Mouse (Mus musculus): Measurements from ENCODE around the gene Camsap1.

Gene Camsap1

GRCm38 (mm10) chr2:25978997-25979396 is 4.1 kb downstream of the Camsap1 start:
- no peak for DNase-seq (ENCODE audit: low spot score)

GRCm38 (mm10) chr2:25977587-25978239 is 5.4 kb downstream of the Camsap1 start:
- DNase-seq (ENCODE audit: low spot score): no peak

GRCm38 (mm10) chr2:25975141-25975770 is 7.8 kb downstream of the Camsap1 start:
- DNase-seq (ENCODE audit: low spot score): no peak

- DNase-seq (ENCODE audit: low spot score): no peak
Observed at GRCm38 (mm10) chr2:25970426-25970825, 12.7 kb downstream of the Camsap1 start.

GRCm38 (mm10) chr2:25969319-25969718 is 13.8 kb downstream of the Camsap1 start:
- DNase-seq (ENCODE audit: low spot score): no peak

- DNase-seq (ENCODE audit: low spot score): no peak
Observed at GRCm38 (mm10) chr2:25949291-25949690, 33.8 kb downstream of the Camsap1 start.

- no peak for DNase-seq (ENCODE audit: low spot score)
Observed at GRCm38 (mm10) chr2:25947950-25948349, 35.1 kb downstream of the Camsap1 start.

GRCm38 (mm10) chr2:25943822-25944221 is 39.3 kb downstream of the Camsap1 start:
- DNase-seq (ENCODE audit: low spot score): no peak

GRCm38 (mm10) chr2:25940503-25940902 is 42.6 kb downstream of the Camsap1 start:
- no peak for DNase-seq (ENCODE audit: low spot score)

- DNase-seq (ENCODE audit: low spot score): no peak
Observed at GRCm38 (mm10) chr2:25931249-25931859, 51.7 kb downstream of the Camsap1 start.

- DNase-seq (ENCODE audit: low spot score): no peak
Observed at GRCm38 (mm10) chr2:25927821-25928220, 55.3 kb downstream of the Camsap1 start.

GRCm38 (mm10) chr2:25924934-25925333 is 58.1 kb downstream of the Camsap1 start:
- DNase-seq (ENCODE audit: low spot score): no peak

- no peak for DNase-seq (ENCODE audit: low spot score)
Observed at GRCm38 (mm10) chr2:25923799-25924198, 59.3 kb downstream of the Camsap1 start.

- no peak for DNase-seq (ENCODE audit: low spot score)
Observed at GRCm38 (mm10) chr2:25919972-25920371, 63.1 kb downstream of the Camsap1 start.

GRCm38 (mm10) chr2:25918408-25918807 is 64.7 kb downstream of the Camsap1 start:
- no peak for DNase-seq (ENCODE audit: low spot score)

GRCm38 (mm10) chr2:25914821-25915220 is 68.3 kb downstream of the Camsap1 start:
- DNase-seq (ENCODE audit: low spot score): no peak

GRCm38 (mm10) chr2:25914201-25914600 is 68.9 kb downstream of the Camsap1 start:
- no peak for DNase-seq (ENCODE audit: low spot score)

- DNase-seq (ENCODE audit: low spot score): no peak
Observed at GRCm38 (mm10) chr2:25913247-25913646, 69.8 kb downstream of the Camsap1 start.

- no peak for DNase-seq (ENCODE audit: low spot score)
Observed at GRCm38 (mm10) chr2:25909872-25910271, 73.2 kb downstream of the Camsap1 start.

- DNase-seq (ENCODE audit: low spot score): no peak
Observed at GRCm38 (mm10) chr2:25898970-25899369, 84.1 kb downstream of the Camsap1 start.

- no peak for DNase-seq (ENCODE audit: low spot score)
Observed at GRCm38 (mm10) chr2:25892440-25892839, 90.6 kb downstream of the Camsap1 start.

- DNase-seq (ENCODE audit: low spot score): no peak
Observed at GRCm38 (mm10) chr2:25888144-25888543, 94.9 kb downstream of the Camsap1 start.

GRCm38 (mm10) chr2:25887226-25887625 is 95.9 kb downstream of the Camsap1 start:
- no peak for DNase-seq (ENCODE audit: low spot score)

Data from left cerebral cortex, adult 11 months (tissue).